Mouse (Mus musculus): Measurements from ENCODE around the gene Mst1r.
A peak's percentile ranks its signal among the peaks of the same experiment; 100 is the strongest.

Mst1r gene

GRCm38 (mm10) chr9:107955613-107956289, 49.1 kb downstream of the Mst1r start:
- DNase-seq (ENCODE audit: low spot score in 2 of 2): no peak

DNA sequence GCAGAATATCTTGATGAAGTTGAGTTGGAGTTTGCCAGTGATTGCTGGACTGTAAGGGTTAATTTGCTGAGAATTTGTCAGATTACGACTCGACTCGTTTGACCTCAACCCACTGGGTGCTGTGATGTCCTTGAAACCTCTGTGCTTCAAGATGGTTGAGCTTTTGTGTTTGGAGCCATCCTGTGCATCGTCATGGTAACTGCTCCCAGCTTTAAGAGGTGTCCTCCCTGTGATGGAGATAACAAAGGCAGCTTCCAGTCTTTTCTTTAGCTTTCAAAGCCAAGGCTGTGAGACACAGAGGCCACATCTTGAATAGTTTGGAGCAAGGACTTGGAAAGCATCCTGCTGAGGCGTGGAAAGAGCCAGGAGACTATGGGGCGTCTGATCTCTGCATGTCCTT, 50.5 kb downstream of the Mst1r start:
- DNase-seq (ENCODE audit: low spot score in 2 of 2): no peak

- DNase-seq (ENCODE audit: low spot score in 2 of 2): no peak
These were observed 53.2 kb downstream of the Mst1r start for GRCm38 (mm10) chr9:107959896-107960295.

- no peak for DNase-seq (ENCODE audit: low spot score in 2 of 2)
These were observed 54.3 kb downstream of the Mst1r start for GRCm38 (mm10) chr9:107960928-107961327.

GRCm38 (mm10) chr9:107961351-107961762, 54.7 kb downstream of the Mst1r start:
- DNase-seq (ENCODE audit: low spot score in 2 of 2): no peak

- DNase-seq (ENCODE audit: low spot score in 2 of 2): no peak
These were observed 55.2 kb downstream of the Mst1r start for GRCm38 (mm10) chr9:107961881-107962280.

DNA sequence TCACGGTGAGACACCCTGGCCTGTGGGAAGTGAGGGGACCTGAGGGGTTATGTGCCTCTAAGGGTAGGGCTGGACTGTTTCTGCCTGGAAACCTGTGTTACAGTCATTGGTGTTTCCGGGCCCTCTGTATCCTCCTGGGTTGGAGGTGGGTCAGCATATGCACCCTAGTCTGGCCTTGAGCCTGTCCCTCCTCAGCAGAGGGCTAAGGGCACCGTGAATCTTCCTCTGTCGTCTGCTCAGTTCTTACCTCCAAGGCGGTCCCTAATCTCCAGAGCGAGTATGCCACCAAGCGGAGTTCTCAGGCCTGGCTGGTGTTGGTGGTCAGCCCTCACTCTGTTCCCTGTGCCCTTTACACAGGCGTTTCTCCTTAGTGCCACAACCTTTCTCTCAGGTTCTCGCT, 56.2 kb downstream of the Mst1r start:
- no peak for DNase-seq (ENCODE audit: low spot score in 2 of 2)

DNA sequence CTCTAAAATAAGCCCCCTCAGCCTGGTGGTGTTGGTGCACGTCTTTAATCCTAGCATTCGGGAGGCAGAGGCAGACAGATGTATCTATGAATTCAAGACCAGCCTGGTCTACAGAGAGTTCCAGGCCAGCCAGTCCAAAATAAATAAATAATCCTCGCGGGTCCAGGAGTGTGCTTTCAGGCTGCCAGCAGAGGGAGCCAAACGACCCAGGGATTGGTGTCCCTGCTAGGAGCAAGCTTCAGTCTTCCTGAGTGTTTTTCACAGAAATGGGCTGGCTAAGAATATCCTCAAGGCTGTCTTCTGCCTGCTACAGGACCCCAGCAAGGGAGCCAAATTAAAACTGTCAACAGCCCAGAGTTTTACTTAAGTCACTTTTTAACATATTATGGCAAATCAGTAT, 57.0 kb downstream of the Mst1r start:
- DNase-seq (ENCODE audit: low spot score in 2 of 2): peak; percentile 83 to 85

- no peak for DNase-seq (ENCODE audit: low spot score in 2 of 2)
These were observed 58.0 kb downstream of the Mst1r start for GRCm38 (mm10) chr9:107964681-107965080.

DNA sequence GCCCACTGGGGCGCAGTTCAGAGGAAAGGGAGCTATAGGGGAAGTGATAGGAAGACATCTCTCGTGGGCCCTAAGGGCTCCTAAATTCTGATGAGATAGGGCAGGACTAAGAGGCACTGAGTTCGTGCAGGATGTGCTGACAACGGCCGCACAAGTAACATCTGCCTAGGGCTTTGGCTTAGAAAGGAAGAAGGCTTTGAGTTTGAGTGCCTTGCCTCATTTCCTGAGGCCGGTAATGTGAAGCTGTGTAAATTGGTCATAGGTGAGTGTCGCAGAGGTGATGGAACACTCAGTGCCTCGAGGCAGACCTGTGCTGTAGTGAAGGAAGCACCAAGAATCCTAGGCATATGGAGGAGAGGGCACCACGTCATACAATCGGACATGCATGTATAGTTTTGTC, 60.0 kb downstream of the Mst1r start:
- peak; percentile 34 to 46 for DNase-seq (ENCODE audit: low spot score in 2 of 2)

DNA sequence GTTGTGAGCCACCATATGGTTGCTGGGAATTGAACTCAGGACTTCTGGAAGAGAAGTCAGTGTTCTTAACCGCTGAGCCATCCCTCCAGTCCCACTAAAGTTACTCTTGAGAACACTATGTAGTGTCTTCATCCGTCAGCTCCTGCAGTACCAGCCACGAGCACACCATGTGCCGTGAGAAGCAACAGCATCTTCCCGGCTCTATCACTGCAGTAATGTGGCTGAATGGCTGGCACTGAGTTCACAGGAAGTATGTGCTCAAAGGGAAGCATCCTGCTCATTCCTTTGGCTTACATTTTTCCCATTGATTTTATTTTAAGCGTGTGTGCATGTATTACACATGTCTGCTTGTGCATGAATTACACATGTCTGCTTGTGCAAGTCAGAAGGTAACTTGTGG, 60.8 kb downstream of the Mst1r start:
- no peak for DNase-seq (ENCODE audit: low spot score in 2 of 2)

DNA sequence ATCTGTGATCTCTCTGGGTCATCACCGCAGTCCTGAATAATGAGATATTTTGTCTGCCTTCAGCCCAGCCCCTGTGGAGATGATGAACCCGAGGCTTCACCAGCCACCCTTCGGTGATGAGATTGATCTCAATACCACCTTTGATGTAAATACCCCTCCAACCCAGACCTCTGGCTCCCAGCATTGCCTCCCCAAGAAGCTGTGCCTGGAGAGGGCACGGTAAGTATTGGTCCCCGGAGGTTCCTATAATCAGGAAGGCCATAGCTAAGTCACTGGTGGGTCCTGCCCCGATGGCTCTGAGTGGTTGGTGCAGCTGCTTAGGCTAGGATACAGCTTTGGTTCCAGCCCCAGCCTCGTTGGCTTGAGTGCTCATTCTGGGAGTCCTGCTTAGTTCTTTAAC, 61.9 kb downstream of the Mst1r start:
- DNase-seq (ENCODE audit: low spot score in 2 of 2): no peak
